Mouse (Mus musculus): Measurements from ENCODE around the gene Atg101. TPM values are rescaled to one million over a fixed set of nuclear protein-coding genes. Genes with fewer than 3 reads are reported as not detected.
"Not testable (repeated sequence)": the region's sequence is repeated elsewhere in the genome, so short reads cannot be mapped to it uniquely, and the experiment has no call there.

The Atg101 gene
- total and polyA plus RNA-seq, 2 experiments from 2014 or later, result 56.3 to 81.3 TPM

DNA sequence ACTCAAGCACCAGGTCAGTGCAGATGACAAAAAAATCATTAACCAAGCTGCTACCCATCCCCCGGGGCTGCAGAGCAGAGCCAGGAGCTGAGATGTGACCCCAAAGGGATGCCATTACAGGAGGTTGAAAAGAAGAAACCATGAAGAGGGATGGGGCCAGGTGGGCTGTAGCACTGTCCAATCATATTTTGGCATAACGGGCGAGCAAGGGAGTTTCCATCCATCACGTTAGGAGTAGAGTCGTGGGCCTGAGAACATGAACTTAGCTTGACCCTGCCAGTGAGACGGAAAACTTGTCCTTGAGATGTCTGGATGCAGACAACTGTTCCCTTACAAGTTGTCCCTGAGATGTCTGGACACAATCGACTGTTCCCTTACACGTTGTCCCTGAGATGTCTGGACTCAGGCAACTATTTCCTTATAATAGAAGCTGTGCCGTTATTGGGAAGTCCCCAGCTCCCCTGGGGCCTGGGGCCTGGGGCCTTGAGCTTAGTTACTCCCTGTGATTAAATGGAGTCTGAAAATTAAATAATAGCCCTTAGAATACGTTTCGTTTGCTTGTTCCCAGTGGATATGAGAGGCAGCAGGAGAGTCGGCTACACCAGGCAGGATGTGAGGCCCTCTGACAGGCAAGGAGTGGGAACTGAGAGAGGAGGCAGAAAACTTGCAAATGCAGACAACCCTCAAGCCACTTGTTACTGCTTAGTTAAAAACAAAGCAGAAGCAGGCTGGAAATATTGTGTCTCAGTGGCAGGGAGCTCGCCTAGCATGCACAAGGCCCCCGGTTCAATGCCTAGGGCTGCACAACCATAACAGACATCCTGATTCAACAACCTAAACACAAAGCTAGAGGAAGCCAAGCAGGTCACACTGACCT is 35.1 kb downstream of the Atg101 start:
- no peak for TF ChIP-seq CTCF (IDR thresholded peaks at IDR 0.05; ENCODE audit: low read depth)
- Histone ChIP-seq H3K9ac (no peak overlapping the region), H3K4me1 (ENCODE audit: insufficient read depth) (peaks cover 8% of the 10 kb centered on the region; the same call in 1 of the 2 replicates), H3K27ac (ENCODE audit: low read depth, low read length) (no peak overlapping the region), H3K36me3 (ENCODE audit: insufficient read depth) (no peaks in the 10 kb centered on the region), H3K9me3 (ENCODE audit: low read length) (no peaks in the 10 kb centered on the region), H3K4me3 (ENCODE audit: low read depth, low read length) (no peak overlapping the region), H3K4me2 (ENCODE audit: low read depth) (no peak overlapping the region), H3K27me3 (ENCODE audit: insufficient read depth, low read length) (no peaks in the 10 kb centered on the region)
- whole genome bisulfite sequencing, result 65% methylated on average over 14 of the region's 14 CpGs
- DNase-seq, result no peak
- ATAC-seq, result no peak

DNA sequence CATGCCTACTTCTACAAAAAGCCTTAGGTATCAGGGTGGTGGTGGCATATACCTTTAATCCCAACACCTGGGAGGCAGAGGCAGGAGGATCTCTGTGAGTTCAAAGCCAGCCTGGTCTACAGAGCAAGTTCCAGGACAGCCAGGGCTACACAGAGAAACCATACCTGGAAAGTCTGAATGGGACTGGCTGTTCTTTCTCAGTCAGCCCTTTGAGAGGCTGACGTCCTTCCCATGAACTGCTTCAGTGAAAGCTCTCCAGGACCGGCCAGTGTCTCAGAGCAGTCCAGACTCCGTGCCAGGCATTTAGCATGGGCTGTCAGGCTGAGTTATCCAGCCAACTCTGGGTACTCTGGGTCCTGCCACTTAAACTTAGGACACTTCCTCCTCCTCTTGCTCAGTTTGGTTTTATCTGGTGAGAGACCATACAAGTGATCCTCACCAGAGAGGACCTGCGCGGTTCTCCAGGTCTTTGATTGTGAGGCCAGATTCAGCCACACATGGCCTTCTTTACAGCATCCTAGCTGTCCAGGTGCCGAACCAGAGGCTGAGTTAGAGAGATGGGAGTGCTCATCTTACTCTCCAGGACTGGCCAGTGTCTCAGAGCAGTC is 36.0 kb downstream of the Atg101 start:
- no peak for DNase-seq
- Histone ChIP-seq H3K36me3 (ENCODE audit: insufficient read depth) (no peaks in the 10 kb centered on the region), H3K9me3 (ENCODE audit: low read length) (no peaks in the 10 kb centered on the region), H3K4me1 (ENCODE audit: insufficient read depth) (peaks cover 8% of the 10 kb centered on the region; the same call in 1 of the 2 replicates), H3K4me3 (ENCODE audit: low read depth, low read length) (no peak overlapping the region), H3K4me2 (ENCODE audit: low read depth) (no peak overlapping the region), H3K27me3 (ENCODE audit: insufficient read depth, low read length) (no peaks in the 10 kb centered on the region), H3K27ac (ENCODE audit: low read depth, low read length) (no peak overlapping the region), H3K9ac (no peak overlapping the region)
- WGBS, result 94% methylated on average over 6 of the region's 6 CpGs
- no peak for ATAC-seq
- TF ChIP-seq CTCF (IDR thresholded peaks at IDR 0.05; ENCODE audit: low read depth), result no peak

- Histone ChIP-seq H3K9ac (no peak overlapping the region), H3K36me3 (ENCODE audit: insufficient read depth) (no peaks in the 10 kb centered on the region), H3K27ac (ENCODE audit: low read depth, low read length) (no peak overlapping the region), H3K9me3 (ENCODE audit: low read length) (no peaks in the 10 kb centered on the region), H3K27me3 (ENCODE audit: insufficient read depth, low read length) (no peaks in the 10 kb centered on the region), H3K4me2 (ENCODE audit: low read depth) (no peak overlapping the region), H3K4me3 (ENCODE audit: low read depth, low read length) (no peak overlapping the region), H3K4me1 (ENCODE audit: insufficient read depth) (peaks cover 8% of the 10 kb centered on the region; the same call in 1 of the 2 replicates)
- 77% methylated on average over 6 of the region's 6 CpGs for WGBS
- TF ChIP-seq CTCF (IDR thresholded peaks at IDR 0.05; ENCODE audit: low read depth), result no peak
- DNase-seq (no peak), ATAC-seq (no peak)
Measured at GRCm38 (mm10) chr15:101320618-101321041, 36.6 kb downstream of the Atg101 start.

DNA sequence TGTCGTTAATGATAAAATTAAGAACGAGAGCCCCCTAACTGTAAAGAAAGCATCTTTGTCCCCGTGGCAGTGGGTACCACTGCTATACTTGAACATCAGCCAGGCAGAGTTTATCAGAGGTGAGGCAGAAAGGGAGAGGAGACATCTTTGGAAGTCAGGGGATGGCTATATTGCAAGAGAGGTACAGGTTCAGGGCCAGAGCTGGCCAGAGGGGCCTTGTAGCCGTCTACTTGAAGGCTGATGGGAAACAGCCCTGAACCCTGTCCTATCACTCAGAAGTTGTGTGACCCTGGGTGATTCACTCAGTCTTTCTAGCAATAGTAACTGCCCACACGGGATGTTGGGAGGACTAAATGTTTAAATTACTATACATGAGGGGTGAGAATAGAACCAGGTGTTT is 37.1 kb downstream of the Atg101 start:
- DNase-seq, result no peak
- Histone ChIP-seq H3K4me3 (ENCODE audit: low read depth, low read length) (no peak overlapping the region), H3K27me3 (ENCODE audit: insufficient read depth, low read length) (no peaks in the 10 kb centered on the region), H3K36me3 (ENCODE audit: insufficient read depth) (no peaks in the 10 kb centered on the region), H3K4me1 (ENCODE audit: insufficient read depth) (peaks cover 5% of the 10 kb centered on the region; the same call in 1 of the 2 replicates), H3K27ac (ENCODE audit: low read depth, low read length) (no peak overlapping the region), H3K9me3 (ENCODE audit: low read length) (no peaks in the 10 kb centered on the region), H3K4me2 (ENCODE audit: low read depth) (no peak overlapping the region), H3K9ac (no peak overlapping the region)
- WGBS, result 63% methylated on average over 5 of the region's 5 CpGs
- no peak for ATAC-seq
- TF ChIP-seq CTCF (IDR thresholded peaks at IDR 0.05; ENCODE audit: low read depth), result no peak

DNA sequence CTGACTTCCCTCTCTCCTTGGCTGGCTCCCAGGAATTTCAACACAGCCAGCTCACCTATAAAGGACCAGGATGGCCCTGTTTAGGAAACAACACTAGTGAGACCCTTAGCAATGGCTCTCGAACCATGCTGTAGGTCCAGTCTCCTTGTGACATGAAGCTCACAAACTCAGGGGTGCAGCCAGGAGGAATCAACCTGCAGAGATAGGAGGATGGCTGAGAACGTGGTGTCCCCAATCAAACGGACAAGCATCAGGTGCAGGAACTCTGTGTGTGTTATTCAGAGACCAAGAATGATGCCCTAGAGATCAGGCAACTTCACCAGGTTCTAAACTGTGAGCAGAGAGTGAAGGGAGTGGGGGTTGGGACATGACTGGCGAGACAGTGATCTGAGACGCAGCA is 38.0 kb downstream of the Atg101 start:
- H3K4me1 ChIP-seq (ENCODE audit: insufficient read depth), result no peaks in the 10 kb centered on the region
- WGBS, result 77% methylated on average over 5 of the region's 5 CpGs
- DNase-seq, result no peak
- no peak for TF ChIP-seq CTCF (IDR thresholded peaks at IDR 0.05; ENCODE audit: low read depth)
- H3K36me3 ChIP-seq (ENCODE audit: insufficient read depth), result no peaks in the 10 kb centered on the region
- ATAC-seq, result no peak
- H3K4me3 ChIP-seq (ENCODE audit: low read depth, low read length), result no peak overlapping the region
- H3K9ac ChIP-seq, result no peak overlapping the region
- no peaks in the 10 kb centered on the region for H3K27me3 ChIP-seq (ENCODE audit: insufficient read depth, low read length)
- no peak overlapping the region for H3K4me2 ChIP-seq (ENCODE audit: low read depth)
- H3K9me3 ChIP-seq (ENCODE audit: low read length), result no peaks in the 10 kb centered on the region
- no peak overlapping the region for H3K27ac ChIP-seq (ENCODE audit: low read depth, low read length)

- Histone ChIP-seq H3K9ac (no peak overlapping the region), H3K27ac (ENCODE audit: low read depth, low read length) (no peak overlapping the region), H3K4me2 (ENCODE audit: low read depth) (no peak overlapping the region), H3K4me3 (ENCODE audit: low read depth, low read length) (no peak overlapping the region), H3K36me3 (ENCODE audit: insufficient read depth) (no peaks in the 10 kb centered on the region), H3K9me3 (ENCODE audit: low read length) (no peaks in the 10 kb centered on the region), H3K27me3 (ENCODE audit: insufficient read depth, low read length) (no peaks in the 10 kb centered on the region), H3K4me1 (ENCODE audit: insufficient read depth) (no peaks in the 10 kb centered on the region)
- 88% methylated on average over 7 of the region's 7 CpGs for WGBS
- TF ChIP-seq CTCF (IDR thresholded peaks at IDR 0.05; ENCODE audit: low read depth), result no peak
- ATAC-seq (no peak), DNase-seq (no peak)
Measured at GRCm38 (mm10) chr15:101322640-101323039, 38.6 kb downstream of the Atg101 start.

DNA sequence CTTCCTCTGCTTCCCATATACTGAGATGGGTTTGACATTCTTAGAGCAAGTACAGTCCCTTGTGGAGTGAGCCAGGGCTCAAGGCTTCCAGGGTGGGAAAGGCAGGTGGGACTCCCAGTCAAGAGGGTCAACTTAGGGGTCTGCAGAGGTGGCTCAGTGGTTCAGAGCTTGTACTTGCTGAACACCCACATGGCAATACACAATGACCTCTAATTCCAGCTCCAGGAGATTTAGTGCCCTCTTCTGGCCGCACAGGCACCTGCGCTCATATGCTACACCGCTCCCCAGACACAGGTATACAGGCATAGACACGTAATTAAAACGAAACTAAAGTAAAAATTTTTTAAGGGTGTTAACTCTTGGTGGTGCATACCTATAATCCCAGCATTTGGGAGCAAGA is 39.4 kb downstream of the Atg101 start:
- no peak overlapping the region for H3K27ac ChIP-seq (ENCODE audit: low read depth, low read length)
- no peaks in the 10 kb centered on the region for H3K36me3 ChIP-seq (ENCODE audit: insufficient read depth)
- no peaks in the 10 kb centered on the region for H3K4me1 ChIP-seq (ENCODE audit: insufficient read depth)
- WGBS, result 92% methylated on average over 5 of the region's 5 CpGs
- no peak overlapping the region for H3K9ac ChIP-seq
- no peaks in the 10 kb centered on the region for H3K9me3 ChIP-seq (ENCODE audit: low read length)
- no peak for TF ChIP-seq CTCF (IDR thresholded peaks at IDR 0.05; ENCODE audit: low read depth)
- no peak overlapping the region for H3K4me3 ChIP-seq (ENCODE audit: low read depth, low read length)
- ATAC-seq, result no peak
- H3K27me3 ChIP-seq (ENCODE audit: insufficient read depth, low read length), result no peaks in the 10 kb centered on the region
- no peak for DNase-seq
- H3K4me2 ChIP-seq (ENCODE audit: low read depth), result no peak overlapping the region

GRCm38 (mm10) chr15:101324409-101324808 is 40.3 kb downstream of the Atg101 start:
- not testable (repeated sequence) for H3K9me3 ChIP-seq (ENCODE audit: low read length); H3K4me3 ChIP-seq (ENCODE audit: low read depth, low read length); H3K27me3 ChIP-seq (ENCODE audit: insufficient read depth, low read length); H3K27ac ChIP-seq (ENCODE audit: low read depth, low read length); H3K9ac ChIP-seq; ATAC-seq; H3K4me2 ChIP-seq (ENCODE audit: low read depth); H3K4me1 ChIP-seq (ENCODE audit: insufficient read depth); DNase-seq; H3K36me3 ChIP-seq (ENCODE audit: insufficient read depth)

All from forebrain, postnatal 0 days (tissue).